Mouse (Mus musculus) cerebellum, adult 2 months (tissue): ENCODE results near the gene Pgpep1. TPM values are rescaled to one million over a fixed set of nuclear protein-coding genes. Genes with fewer than 3 reads are reported as not detected.

ENCODE experiments used
- DNase-seq, 2 experiments: peaks; one replicate each; pipeline ENCODE4 v3.0.0; 2021
- H3K27ac ChIP-seq: fragments of 200-500 bp; 2 replicates; pipeline ENCODE4 v1.5.1; 2012; ENCODE audit warnings: low read length, control low read depth, inconsistent platforms; ENCODE audit not compliant: insufficient read depth
- H3K27me3 ChIP-seq: fragments of 200-500 bp; 2 replicates; pipeline ENCODE4 v1.6.1; 2012; ENCODE audit warnings: inconsistent platforms, mild to moderate bottlenecking, low read length, moderate library complexity; ENCODE audit not compliant: control insufficient read depth, insufficient read depth
- H3K4me1 ChIP-seq: fragments of 200-500 bp; 2 replicates; pipeline ENCODE4 v1.6.1; 2011; ENCODE audit warnings: low read length; ENCODE audit not compliant: control insufficient read depth, insufficient read depth
- H3K4me3 ChIP-seq: fragments of 200-500 bp; replicated peaks from 2 replicates; pipeline ENCODE3; 2011; ENCODE audit warnings: mild to moderate bottlenecking, low read depth, low read length, control low read depth; ENCODE audit not compliant: insufficient read depth
- CTCF ChIP-seq: fragments of 200-500 bp; IDR thresholded peaks from 2 replicates; pipeline ENCODE4 v1.5.1; 2011; ENCODE audit warnings: low read depth, mild to moderate bottlenecking, control low read depth, low read length, moderate library complexity, borderline replicate concordance; ENCODE audit not compliant: insufficient read depth
- POLR2A ChIP-seq: fragments of 200-500 bp; IDR thresholded peaks from 2 replicates; pipeline ENCODE4 v1.6.1; 2011; ENCODE audit warnings: low read length, control low read depth, borderline replicate concordance; ENCODE audit not compliant: insufficient read depth
- WGBS: fragments of 180-500 bp; shearing (Covaris S2); methylation state at CpG from one replicate; pipeline ENCODE4 v1.1.7; 2018; 5-methylcytosine and 5-hydroxymethylcytosine counted together
- polyA plus RNA-seq: library from polyadenylated mRNA; depleted of rRNA; stranded (reverse); fragments of >200 nt; gene quantifications from 2 replicates; pipeline ENCODE4 v1.2.3, GENCODE M21; 2012

Gene Pgpep1
- polyA plus RNA-seq, 1 experiment = 32.5 TPM

DNA sequence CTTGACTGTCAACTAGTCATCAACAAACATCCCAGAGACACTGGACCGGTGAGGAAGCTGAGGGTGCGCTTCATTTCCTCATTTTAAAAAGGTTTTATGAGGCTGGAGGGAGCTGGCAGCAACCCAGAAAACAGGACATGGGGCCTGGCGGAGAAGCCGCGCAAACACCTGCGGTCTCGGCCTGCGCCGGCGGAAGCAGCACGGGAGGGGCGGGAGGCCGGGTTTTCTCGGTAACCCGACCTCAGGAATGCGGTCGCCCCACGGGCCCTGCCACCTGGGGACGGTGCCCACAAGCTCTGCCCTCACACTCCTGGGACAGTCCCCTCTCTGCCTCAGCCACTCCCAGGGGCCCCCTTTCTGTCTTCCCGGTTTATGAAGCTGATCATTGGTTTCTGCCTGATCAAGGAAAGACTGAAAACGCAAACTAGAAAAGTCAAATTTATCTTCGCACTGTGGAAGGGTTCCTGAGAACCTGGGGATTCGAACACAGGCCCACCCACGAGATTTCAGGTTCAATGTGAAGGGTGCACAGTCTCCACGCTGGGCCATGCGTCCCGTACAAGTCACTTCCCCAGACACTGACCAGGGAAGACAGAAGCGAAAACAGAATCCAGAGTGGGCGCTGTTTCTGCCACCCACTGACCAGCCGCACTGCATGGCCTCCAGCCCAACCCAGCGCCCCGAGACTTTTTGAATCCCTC lies 35.3 kb upstream of the Pgpep1 start:
- peak; percentile 66 to 67 for DNase-seq
- no peak overlapping the region for H3K4me3 ChIP-seq
- H3K27ac ChIP-seq = no peak overlapping the region; the same call in 1 of the 2 replicates
- peaks cover 21% of the 10 kb centered on the region for H3K4me1 ChIP-seq
- 33% methylated on average over 32 of the region's 32 CpGs for WGBS
- TF ChIP-seq CTCF (no peak), POLR2A (no peak)
- no peaks in the 10 kb centered on the region for H3K27me3 ChIP-seq

DNA sequence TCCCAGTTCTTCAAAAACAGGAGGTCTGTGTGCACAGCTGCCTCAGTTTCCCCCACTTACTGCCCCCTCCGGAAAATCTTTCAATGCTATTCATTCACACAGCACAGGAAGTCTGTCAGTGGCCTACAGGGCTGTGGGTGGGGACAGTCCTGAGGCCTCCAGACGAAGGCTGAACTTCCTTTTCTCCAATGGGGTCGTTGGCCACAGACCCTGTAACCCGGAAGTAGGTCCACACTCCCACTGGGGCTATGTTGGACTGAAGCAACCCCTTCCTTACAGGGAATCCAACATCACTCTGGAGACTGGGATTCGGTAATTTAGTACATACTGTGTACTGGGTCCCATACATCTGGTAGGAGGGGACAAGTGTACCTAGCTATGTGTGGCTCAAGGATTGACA lies 33.4 kb upstream of the Pgpep1 start:
- no peaks in the 10 kb centered on the region for H3K27me3 ChIP-seq
- H3K27ac ChIP-seq = no peak overlapping the region
- peaks cover 21% of the 10 kb centered on the region for H3K4me1 ChIP-seq
- no peak for TF ChIP-seq CTCF
- no peak for TF ChIP-seq POLR2A
- no peak for DNase-seq
- H3K4me3 ChIP-seq = no peak overlapping the region
- WGBS = 76% methylated on average over 5 of the region's 5 CpGs

DNA sequence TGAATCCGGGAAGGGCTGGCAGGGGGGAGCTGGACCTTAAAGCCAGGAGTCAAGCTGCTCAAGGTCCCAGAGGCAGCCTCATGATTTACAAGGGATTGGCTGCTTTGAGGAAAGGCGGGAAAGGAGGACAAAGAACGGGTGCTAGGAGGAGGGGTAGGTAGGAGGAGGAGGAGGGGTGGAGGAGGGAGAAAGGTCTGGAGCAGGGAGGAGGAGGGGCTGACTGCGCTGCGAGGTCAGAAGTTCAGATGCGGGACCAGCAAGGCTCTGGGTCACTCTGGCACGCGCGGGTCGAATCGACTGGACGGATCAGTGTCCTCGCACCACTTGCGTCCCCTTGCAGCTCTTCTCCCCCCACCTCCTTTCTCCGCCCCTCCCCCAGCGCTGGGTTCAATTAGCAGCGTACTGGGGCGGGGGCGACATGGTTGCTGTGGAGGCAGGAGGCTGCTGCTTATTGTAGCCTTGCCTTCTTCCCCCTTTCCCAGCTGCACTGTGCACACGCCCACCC lies 31.6 kb upstream of the Pgpep1 start:
- 6% methylated on average over 20 of the region's 20 CpGs for WGBS
- H3K27ac ChIP-seq = no peak overlapping the region
- no peak for TF ChIP-seq CTCF
- no peak for TF ChIP-seq POLR2A
- H3K4me3 ChIP-seq = no peak overlapping the region
- H3K27me3 ChIP-seq = no peaks in the 10 kb centered on the region
- H3K4me1 ChIP-seq = peaks cover 23% of the 10 kb centered on the region
- DNase-seq = no peak

DNA sequence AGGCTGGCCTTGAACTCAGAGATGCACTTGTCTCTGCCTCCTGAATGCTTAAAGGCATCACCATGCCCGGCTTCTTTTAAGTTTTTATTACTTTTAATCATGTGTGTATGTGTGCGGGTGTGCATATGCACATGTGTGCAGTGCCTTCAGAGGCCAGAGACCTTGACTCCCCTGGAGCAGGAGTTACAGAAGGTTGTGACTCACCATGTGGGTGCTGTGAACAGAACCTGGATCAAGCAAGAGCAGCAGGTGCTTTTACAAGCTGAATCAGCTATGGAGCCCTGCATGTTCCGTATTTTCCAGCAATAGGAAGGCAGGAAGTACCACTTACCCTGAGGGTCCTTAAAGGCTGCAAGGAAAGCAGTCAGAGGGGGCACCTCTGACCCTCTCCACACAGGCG lies 31.0 kb upstream of the Pgpep1 start:
- no peak for DNase-seq
- Histone ChIP-seq H3K27me3 (no peaks in the 10 kb centered on the region), H3K4me3 (no peak overlapping the region), H3K4me1 (peaks cover 19% of the 10 kb centered on the region), H3K27ac (no peak overlapping the region)
- no peak for TF ChIP-seq POLR2A
- 78% methylated on average over 4 of the region's 4 CpGs for WGBS

DNA sequence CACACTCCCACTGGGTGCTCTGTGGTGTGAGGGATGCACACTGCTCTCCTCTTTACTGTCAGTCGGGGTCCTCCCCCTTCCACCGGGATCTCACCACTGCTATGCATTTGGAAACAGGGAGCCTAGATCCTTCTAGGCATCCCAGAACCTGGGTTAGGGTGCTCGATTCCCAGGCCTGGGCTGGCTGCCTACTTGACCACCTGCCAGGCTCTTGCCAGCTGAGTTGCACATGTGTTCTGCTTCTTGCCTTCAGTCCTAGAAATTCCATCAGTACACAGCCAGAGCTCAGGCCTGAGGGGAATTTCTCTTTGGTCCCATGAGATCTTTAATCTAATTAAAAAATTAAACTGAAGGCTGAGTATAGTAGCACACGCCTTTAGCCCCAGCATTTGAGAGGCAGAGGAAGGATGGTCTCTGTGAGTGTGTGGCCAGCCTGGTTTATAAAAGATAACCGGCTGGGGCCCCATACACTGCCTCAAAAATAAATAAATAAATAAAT lies 29.8 kb upstream of the Pgpep1 start:
- no peak for DNase-seq
- Histone ChIP-seq H3K4me3 (no peak overlapping the region), H3K27me3 (no peaks in the 10 kb centered on the region), H3K4me1 (peaks cover 9% of the 10 kb centered on the region), H3K27ac (no peak overlapping the region)
- 70% methylated on average over 5 of the region's 5 CpGs for WGBS
- no peak for TF ChIP-seq POLR2A
- no peak for TF ChIP-seq CTCF

DNA sequence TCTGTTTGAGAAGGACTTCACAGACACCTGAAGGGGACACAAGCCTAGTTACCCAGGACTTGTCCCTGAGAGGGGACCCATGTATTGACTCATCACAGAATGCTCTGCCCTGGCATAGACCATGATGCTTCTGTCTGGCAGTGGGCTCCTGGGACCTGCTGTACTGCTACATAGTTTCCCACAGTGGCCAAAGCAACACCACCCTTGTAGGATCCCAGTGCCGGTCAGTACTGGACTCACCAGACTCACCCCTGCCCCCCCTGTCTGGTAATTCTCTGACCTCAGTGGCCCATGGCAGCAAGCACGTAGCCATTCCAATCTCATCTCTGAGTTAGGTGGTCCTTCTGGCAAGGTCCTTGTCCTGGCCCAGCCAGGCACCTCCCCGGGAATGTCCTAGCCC lies 27.9 kb upstream of the Pgpep1 start:
- 78% methylated on average over 3 of the region's 3 CpGs for WGBS
- DNase-seq = no peak
- Histone ChIP-seq H3K4me3 (no peak overlapping the region), H3K27me3 (no peaks in the 10 kb centered on the region), H3K4me1 (peaks cover 15% of the 10 kb centered on the region), H3K27ac (no peak overlapping the region)
- no peak for TF ChIP-seq POLR2A

DNA sequence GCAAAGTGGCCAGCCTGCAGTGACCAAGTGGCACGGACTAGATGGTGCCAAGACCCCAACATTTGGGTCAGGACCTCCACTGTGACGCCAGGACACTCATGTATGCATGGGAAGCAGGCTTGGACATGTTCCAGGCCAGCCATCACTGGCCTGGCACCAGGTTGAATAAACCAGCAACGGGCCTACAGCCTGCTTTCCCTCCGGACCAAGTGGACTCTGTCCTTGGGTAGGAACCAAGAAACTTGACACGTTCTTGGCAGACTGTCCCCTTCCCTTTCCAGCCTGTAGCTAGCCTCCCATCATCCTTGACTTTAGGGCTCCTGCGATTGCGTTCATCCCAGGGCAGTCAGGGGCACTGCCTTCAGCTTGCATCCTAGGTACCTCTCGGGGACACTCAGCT lies 27.4 kb upstream of the Pgpep1 start:
- no peak for DNase-seq
- H3K4me3 ChIP-seq = no peak overlapping the region
- no peak for TF ChIP-seq CTCF
- TF ChIP-seq POLR2A = no peak
- no peaks in the 10 kb centered on the region for H3K27me3 ChIP-seq
- H3K4me1 ChIP-seq = peaks cover 15% of the 10 kb centered on the region
- no peak overlapping the region for H3K27ac ChIP-seq
- WGBS = 21% methylated on average over 8 of the region's 8 CpGs

DNA sequence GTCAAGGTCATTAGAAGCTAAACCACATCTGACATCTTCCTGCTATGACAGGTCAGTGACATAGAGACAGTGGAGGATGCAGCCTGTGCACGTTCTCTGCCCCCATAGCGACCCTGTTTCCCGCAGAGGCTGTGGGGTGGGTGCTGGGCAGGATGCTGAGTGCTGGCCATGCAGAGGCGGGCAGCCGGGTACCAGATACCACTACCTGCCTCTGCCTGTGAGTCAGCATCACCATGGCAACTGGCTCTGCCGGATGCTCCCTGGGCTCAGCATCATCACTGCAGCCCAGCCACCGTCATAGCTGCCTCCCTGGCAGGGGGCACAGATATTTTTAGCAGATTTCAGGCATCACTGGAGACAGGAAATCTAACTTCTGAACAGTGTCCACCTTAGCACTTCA lies 24.1 kb upstream of the Pgpep1 start:
- Histone ChIP-seq H3K4me1 (peaks cover 16% of the 10 kb centered on the region), H3K27me3 (no peaks in the 10 kb centered on the region), H3K4me3 (no peak overlapping the region), H3K27ac (no peak overlapping the region)
- no peak for DNase-seq
- 32% methylated on average over 7 of the region's 7 CpGs for WGBS
- TF ChIP-seq POLR2A (no peak), CTCF (no peak)
